Mouse (Mus musculus) erythroblast, adult 5-6 weeks (primary cell): ENCODE data around the gene Lhfpl3. TPM values are rescaled to one million over a fixed set of nuclear protein-coding genes. Genes with fewer than 3 reads are reported as not detected.
"Not testable (repeated sequence)": the region's sequence is repeated elsewhere in the genome, so short reads cannot be mapped to it uniquely, and the experiment has no call there.

ENCODE experiments used
- ATAC-seq: replicated peaks from 2 replicates; pipeline ENCODE4 v1.8.0; 2016; ENCODE audit warnings: moderate number of reproducible peaks, mild to moderate bottlenecking, moderate TSS enrichment, inconsistent platforms; ENCODE audit not compliant: poor library complexity, low FRiP score, severe bottlenecking
- total RNA-seq, 2 experiments: library from RNA; stranded (forward) in 1 of 2; stranded (reverse) in 1 of 2; fragments of 150-400 nt in 1 of 2; fragments of 200-764, 138-1000 nt in 1 of 2; gene quantifications; 2 replicates each; pipeline versions ENCODE4 v1.2.3 to v1.2.4; 2015 to 2017; ENCODE audit warnings: low replicate concordance in 2 of 2

Lhfpl3 gene
- total RNA-seq (2015; ENCODE audit: low replicate concordance) (0.42 TPM in 1 of 2 replicates, not detected in the other), total RNA-seq (2017; ENCODE audit: low replicate concordance) (not detected in 2 replicates)

DNA sequence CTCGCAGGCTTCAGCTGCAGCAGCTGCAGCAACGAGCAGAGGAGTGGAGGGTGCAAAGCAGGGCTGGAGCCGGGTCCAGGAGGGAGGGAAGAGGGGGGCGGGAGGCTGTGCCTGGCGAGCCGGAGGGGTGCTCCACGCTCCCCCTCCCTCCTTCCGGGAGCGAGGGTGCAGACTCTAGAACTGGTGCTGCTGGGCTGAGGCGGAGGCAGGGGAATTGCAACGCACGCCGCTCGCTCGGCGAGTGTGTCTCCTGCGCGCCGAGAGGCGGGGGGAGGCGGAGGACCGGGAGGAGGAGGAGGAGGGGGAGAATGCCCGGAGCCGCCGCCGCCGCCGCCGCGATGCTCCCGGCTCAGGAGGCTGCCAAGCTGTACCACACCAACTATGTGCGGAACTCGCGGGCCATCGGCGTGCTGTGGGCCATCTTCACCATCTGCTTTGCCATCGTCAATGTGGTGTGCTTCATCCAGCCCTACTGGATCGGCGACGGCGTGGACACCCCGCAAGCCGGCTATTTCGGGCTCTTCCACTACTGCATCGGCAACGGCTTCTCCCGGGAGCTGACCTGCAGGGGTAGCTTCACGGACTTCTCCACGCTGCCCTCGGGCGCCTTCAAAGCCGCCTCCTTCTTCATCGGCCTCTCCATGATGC lies at the start of gene Lhfpl3:
Gene Lhfpl3 (plus strand): TSS at position 175 of the 648 bp plus-strand sequence.
- no peak for ATAC-seq

DNA sequence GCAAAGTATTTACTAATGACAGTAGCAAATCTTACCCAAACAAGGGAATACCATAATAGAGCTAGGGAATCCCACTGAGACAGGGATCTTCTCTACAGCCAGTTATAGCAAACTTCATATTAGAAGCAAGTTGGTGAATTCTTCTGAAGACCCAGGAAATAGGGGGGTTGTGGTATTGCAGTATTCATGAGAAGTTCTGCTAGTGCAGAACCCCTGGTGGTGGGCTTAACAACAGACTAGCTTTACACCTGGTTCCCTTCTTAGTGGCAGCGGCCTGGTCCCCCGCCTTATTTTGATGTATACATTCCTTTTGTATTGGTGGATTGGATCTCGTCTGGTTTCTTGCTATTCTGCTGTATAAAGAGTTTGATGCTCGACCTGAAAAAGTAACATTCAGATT lies 39.6 kb upstream of the Lhfpl3 start:
- not testable (repeated sequence) for ATAC-seq

DNA sequence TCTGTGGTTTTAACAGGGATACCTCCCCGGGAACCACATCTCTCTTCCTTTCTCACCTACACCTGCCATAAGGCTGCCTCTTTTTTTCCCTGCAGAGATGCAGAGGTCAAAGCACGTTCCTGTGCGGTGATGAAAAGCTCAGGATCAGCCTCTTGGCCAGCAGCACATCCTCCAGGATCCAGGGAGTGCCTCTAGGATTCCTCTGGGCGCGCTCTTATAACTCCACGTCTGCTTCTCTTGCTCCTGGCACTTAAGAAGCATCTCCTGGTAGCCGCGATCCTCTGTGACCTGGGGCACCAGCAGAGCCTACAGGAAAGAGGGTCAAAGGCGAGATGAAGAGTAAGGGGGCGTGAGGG lies 352 bp upstream of the Lhfpl3 start:
- no peak for ATAC-seq

DNA sequence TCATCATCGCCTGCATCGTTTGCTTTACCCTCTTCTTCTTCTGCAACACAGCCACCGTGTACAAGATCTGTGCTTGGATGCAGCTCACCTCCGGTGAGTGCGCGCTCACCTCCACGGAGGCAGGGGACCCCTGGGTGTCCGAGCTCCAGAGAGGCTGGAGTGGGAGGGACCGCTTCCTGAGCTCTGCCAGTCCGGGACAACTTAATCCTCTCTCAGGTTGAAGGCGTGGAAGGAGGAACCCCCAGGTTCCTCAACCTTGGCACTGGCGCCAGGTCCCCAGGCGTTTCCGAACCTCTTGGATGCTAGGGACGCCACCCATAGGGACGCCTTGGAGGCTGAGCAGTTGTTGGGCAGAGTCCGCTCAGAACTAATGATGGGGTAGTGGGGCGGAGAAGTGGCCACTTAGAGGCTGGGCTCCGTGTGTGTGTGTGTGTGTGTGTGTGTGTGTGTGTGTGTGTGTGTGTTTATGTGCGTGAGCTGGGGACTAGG lies 718 bp downstream of the Lhfpl3 start:
- no peak for ATAC-seq

DNA sequence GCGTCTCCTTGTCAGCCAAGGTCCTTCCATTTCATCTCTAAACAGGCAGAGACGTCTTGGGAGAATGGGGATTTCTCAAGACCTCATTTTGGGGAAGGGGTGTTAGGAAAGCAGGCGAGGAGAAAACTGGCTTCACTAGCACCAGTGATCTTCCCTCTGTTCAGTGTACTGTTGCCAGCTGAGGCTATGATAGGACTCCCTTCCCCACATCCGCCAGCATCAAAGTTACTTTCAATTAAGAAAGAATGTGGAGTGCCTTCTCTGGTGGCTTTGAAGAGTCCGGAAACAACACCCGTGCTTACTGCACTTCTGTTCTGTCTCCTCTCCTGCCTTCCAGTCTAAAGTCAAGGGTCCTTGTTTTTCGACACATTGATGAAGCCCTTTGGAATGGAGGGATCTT lies 1.4 kb downstream of the Lhfpl3 start:
- ATAC-seq, result no peak

DNA sequence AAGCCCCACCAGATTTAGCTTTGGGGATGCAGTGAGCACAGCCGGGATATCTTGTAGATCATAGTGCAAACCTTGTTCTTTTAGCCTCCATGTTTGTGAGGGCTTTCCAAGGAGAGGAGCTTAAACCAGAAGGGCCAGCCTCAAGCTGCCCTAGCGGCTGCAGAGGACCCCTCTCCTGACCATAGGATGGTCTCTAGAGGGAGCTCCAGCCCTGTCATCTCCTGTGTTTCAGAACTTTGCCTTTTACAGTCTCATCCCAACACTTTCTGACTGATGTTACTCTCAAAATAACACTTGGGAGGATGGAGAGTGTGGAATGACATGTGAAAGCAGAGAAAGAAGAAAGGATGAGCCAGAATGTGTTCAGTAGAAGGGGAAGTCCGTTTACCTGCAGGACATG lies 11.4 kb downstream of the Lhfpl3 start:
- no peak for ATAC-seq

DNA sequence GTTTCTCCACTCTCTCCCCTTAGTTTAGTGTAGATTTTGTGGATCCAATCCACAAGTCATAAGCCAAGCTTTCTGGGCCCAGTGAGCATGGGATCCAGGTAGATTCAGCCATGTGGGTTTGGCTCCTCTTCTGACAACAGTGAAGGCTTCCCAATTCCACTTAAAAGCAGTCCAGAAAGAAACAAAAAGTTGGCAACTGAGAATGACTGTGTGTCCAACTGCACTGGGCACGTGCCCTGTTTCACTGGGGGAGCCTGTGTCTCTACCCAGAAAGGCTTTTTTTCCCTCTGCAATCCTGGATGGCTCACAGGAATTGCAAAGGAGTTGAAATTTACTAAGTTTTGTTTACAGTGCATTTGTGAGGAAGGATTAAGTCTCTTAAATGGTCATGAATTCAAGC lies 24.9 kb downstream of the Lhfpl3 start:
- ATAC-seq, result no peak

DNA sequence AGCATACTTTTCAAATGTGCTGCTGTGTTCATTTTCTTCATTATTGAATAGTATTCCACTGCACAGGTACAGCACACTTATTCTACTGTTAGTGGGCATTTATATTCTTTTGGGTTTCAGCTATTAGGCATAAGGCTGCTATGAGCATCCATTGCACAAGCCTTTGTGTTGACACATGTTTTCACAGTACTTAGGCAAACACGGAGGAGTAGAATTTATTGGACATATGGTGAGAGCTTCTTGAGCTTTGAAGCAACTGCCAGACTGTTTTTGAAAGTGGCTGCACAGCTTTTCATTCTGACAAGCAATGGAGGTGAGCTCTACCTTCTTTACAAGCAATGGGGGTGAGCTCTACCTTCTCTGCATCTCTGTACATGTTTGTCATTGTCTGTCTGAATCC lies 49.5 kb downstream of the Lhfpl3 start:
- no peak for ATAC-seq

DNA sequence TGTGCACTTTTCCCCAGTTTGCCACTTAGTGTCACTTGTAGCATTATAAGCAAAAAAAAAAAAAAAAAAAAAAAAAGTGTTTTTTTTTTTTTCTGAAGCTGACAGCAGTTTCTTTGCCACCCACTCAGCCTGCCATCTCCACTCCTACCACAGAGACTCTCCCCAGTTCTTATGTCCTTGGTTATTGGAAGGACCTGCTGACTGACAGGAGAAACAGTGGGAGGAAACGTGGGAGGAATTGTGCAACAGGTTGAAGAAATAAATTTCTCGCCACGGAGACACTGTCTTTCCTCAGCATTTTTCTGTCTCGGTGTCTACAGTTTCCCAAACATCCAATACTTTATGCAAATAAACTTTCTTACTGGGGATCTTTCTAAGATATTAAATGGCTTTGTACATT lies 67.6 kb downstream of the Lhfpl3 start:
- ATAC-seq, result no peak

DNA sequence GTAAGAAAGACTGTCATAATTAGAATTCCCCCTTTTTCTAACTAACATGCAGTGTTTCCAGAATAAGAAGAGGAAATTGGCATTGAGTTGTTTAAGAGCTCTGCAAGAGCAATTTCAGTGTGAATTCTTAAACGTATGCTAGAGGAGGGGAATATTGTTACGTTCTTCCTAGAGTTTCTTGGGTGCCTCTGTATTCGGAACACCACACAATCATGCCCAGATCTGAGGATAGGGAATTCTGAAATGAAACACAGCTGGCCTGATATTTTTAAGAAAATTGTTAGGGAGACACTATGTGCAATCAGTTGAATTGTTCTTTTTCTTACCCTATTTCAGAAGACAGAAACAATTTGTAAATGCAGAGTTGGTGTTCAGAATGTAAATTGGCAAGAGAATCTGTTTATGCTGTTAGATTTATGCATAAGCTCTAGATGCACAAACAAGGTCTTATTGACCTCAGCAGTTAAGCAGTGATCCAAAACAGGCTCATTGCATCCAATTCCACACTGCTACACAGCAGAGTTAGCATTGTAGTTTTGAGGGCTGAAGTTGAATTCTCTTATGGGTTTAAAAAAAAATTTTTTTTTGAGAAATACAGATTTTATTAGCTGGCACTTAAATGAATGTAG lies 84.1 kb downstream of the Lhfpl3 start:
- ATAC-seq, result no peak

DNA sequence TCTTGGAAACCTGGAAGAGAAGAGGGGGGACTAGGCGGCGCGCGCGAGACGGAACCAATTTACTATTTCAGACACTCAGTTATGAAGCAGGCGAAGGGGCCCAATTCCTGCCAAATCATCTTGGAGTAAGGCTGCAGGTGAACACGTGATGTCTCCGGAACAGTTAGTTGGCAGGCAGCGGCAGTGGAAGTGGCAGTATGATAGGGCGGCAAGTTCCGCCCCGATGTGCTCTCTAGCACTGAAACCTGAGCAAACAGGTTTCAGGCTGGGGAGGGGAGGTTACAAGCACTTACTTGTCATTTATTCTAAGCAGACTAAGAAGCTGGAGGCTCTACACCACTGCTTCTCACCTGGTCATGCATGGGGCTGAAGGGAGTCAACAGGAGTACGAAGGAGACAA lies 105.7 kb downstream of the Lhfpl3 start:
- ATAC-seq, result no peak

DNA sequence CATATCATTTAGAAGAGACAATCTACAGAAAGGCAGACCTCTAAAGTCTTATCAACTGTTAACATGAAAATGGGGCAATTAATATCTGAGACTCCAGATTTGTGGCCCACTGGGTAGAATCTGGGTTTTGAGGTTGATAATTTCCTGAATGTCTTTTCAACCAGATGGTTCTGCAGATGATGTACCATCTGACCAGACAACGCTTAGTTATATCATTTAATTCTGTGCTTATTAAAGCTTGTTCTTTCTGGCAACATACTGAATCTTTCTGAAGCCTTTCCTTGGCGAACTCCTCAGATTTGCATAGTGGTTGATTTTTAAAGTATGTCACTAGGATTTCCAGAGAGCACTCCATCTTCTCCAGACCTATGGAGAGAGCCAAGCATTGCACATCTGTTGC lies 107.6 kb downstream of the Lhfpl3 start:
- ATAC-seq, result no peak

DNA sequence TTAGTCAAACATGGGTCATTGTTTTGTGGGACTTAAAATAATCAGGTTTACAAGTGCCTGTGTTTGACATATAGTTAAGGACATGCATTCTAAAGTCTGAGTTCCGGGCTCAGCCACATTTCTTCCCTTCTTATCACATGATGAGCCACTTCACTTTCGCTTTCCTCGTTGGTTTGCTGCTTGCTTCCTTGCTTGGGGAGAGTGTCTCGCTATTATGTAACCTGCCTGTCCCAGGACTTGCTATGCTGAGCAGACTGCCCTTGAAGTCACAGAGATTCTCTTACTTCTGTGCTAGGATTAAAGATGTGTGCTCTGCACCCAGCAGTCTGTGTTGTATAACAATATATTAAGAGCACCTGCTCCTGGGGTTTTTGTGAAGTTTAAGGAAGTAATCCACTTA lies 110.6 kb downstream of the Lhfpl3 start:
- no peak for ATAC-seq

DNA sequence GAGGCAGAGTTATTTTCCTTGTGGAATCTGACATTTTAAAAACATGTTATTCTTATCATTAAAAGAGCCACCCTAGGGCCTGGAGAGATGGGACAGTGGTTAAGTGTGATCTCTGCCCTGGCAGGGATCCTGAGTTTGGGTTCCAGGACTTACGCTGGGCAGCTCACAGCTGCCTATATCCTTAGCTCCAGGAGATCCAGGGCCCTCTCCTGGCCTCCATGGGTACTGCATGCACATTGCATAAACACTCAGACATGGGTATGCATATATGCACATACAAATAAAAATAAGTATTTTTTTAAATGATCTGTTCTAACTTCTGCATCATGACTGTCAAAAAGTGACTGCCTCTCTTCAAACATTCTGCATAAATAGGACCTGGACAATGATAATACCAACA lies 115.5 kb downstream of the Lhfpl3 start:
- ATAC-seq, result no peak

DNA sequence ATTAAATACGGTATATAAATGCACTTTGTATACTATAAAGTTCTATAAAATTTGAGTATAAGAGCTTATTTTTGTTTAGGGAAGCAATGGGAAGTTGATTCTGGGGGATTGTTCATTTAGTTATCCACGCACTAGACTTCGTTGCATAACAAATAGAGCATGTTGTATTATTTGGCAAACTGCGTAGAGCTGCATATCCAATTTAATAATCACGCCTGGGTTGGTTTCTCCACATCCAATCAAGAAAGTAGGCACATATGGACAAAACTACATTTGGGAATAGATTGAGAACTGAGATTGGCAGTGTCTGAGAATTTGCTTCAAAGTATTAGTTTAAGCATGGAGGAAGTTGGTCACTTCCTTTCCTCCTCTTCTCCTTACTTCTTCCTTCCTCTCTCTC lies 123.2 kb downstream of the Lhfpl3 start:
- no peak for ATAC-seq

DNA sequence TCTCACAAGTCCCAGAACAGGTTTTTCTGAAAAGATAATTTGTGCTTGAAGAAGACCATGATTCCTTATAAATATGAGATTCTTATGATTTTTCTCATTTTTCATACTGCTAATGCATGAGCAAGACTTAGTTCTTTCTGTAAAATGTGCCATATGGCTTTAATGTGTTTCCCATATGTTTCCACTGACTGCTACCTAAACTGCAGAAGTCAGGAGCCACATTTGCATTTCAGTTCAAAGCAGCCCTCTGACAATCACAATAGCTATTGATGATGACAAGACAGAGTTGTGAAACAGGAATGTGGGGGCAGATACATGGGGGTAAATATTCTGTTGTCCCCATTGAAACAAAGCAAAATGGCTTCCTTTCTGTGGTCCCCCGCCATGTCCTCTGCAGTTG lies 126.6 kb downstream of the Lhfpl3 start:
- ATAC-seq, result no peak

DNA sequence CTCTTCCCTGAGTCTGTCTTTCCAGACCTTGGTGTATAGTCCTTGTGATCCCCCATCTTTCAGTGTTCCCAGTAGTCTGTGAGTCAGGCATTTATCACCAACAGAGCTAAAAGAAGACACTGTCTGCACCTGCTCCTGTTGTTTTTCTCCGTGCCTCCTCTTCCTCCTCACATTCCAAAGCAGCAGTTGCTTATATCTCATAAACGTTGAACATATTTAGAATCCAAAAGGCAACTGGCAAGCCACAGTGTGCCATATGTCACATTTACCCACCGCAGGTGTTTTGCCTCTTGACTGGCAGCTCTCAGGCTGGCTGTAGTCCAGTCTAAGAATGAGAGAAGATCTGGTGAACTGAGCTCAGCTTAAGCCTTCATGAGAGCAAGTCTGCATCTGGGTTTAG lies 142.5 kb downstream of the Lhfpl3 start:
- no peak for ATAC-seq

DNA sequence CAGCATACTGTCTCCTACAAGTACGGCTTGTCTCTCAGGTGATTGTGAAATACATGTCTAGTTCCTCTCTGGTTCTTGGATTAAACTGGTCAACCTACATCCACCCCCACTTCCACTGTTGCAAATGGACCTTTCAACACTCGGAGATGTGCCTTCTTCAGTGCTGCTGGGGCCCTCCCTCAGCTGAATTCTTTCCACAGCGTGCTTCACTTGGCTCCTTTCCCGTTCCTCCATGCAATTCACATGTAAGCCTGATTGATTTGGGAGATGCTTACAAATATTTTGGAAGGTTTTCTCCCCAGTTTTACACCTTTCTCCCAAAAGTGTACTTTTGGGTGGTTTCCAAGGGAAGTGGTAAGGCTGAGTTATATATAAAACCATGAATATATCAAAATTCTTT lies 143.6 kb downstream of the Lhfpl3 start:
- no peak for ATAC-seq

DNA sequence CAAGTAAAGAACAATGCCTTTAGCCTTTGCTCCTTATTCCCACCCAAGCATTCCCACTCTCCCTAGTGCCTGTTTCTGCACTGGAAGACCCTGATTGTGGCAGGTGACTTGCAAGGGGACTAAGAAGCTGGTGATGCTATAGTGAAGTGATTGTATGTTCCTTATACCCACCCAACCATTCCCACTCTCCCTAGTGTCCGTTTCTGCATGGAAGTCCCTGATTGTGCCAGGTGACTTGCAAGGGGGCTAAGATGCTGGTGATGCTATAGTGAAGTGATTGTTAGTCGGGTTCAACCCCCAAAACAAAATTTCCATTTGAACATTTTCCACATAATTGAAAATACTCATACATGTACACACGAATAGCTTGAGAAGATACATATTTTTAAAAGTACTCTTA lies 151.4 kb downstream of the Lhfpl3 start:
- ATAC-seq, result no peak

DNA sequence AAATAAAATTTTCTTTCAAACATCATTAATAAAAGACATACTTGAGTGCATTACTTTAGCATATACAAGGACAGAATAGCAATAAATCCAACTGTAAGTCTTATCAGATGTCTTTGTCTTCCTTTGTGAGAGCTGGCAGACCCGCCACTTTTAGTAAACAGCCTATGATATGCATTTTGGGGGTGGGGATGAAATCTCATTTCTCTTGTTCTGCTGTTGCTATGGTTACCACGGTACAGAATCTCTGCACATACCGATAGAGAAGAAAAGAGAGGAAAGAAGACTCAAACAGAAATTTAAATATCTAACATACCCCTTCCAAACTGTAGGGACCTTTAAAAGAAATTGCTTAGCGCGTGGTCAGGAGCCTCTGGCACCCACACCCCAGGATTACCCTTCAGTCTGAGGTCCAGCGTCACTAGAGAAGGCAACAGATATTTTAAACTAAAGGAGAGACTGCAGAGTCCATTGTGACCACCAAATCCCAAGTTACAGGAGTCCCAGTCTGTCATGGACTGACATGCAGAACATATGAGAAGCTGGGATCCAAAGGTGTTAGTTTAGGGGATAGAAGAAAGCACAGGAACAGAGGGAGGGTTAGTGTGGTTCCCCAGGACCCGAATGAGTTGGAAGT lies 151.9 kb downstream of the Lhfpl3 start:
- no peak for ATAC-seq

DNA sequence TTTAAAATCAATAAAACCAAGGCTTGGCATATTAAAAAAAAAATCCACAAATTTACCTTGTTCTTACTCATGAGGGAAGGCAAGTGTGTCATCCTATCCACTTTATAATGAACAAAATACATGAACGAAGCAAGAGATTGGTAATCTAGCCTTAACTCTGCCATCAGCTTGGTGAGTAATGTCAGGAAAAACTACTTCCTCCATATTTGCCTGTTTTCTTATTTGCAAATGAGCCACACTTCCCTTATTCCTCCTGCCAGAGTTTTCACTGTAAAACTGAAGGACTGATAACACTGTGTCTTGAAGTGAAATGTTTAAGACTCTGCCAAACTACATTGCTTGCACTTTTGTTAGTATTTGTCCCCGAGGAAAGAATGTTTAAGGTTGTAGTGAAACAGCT lies 152.7 kb downstream of the Lhfpl3 start:
- ATAC-seq, result no peak
